Mouse (Mus musculus) cerebellum, adult 9-11 months (tissue): Measurements from ENCODE around the gene Gm4924.

Source experiments
- DNase-seq: peaks from one replicate; pipeline ENCODE4 v3.0.0; 2022

Gene Gm4924

GRCm38 (mm10) chr10:82354083-82355010 is at the start of gene Gm4924:
TSS of gene Gm4924 (plus strand) at chr10:82354255.
- DNase-seq, result peak; percentile 88

GRCm38 (mm10) chr10:82316482-82316881 is 37.6 kb upstream of the Gm4924 start, which contains the start of gene 4932415D10Rik:
TSS of gene 4932415D10Rik (minus strand) at chr10:82316582.
- DNase-seq, result no peak

GRCm38 (mm10) chr10:82320134-82320533 is 33.9 kb upstream of the Gm4924 start:
- DNase-seq, result no peak

GRCm38 (mm10) chr10:82329826-82330225 is 24.2 kb upstream of the Gm4924 start:
- DNase-seq, result no peak

GRCm38 (mm10) chr10:82355401-82355800 is 1.3 kb downstream of the Gm4924 start:
- no peak for DNase-seq

- no peak for DNase-seq
These were observed 7.9 kb downstream of the Gm4924 start for GRCm38 (mm10) chr10:82361911-82362310.

- DNase-seq, result no peak
These were observed 28.9 kb downstream of the Gm4924 start for GRCm38 (mm10) chr10:82382992-82383391.

GRCm38 (mm10) chr10:82409511-82409910 is 55.5 kb downstream of the Gm4924 start:
- no peak for DNase-seq

GRCm38 (mm10) chr10:82423631-82424030 is 69.6 kb downstream of the Gm4924 start:
- DNase-seq, result no peak
